Mouse (Mus musculus): Measurements from ENCODE around the gene Dbn1. TPM values are rescaled to one million over a fixed set of nuclear protein-coding genes. Genes with fewer than 3 reads are reported as not detected.

The Dbn1 gene
- total and polyA plus RNA-seq, 3 experiments, result 0.09 to 3.1 (median 0.59) TPM

DNA sequence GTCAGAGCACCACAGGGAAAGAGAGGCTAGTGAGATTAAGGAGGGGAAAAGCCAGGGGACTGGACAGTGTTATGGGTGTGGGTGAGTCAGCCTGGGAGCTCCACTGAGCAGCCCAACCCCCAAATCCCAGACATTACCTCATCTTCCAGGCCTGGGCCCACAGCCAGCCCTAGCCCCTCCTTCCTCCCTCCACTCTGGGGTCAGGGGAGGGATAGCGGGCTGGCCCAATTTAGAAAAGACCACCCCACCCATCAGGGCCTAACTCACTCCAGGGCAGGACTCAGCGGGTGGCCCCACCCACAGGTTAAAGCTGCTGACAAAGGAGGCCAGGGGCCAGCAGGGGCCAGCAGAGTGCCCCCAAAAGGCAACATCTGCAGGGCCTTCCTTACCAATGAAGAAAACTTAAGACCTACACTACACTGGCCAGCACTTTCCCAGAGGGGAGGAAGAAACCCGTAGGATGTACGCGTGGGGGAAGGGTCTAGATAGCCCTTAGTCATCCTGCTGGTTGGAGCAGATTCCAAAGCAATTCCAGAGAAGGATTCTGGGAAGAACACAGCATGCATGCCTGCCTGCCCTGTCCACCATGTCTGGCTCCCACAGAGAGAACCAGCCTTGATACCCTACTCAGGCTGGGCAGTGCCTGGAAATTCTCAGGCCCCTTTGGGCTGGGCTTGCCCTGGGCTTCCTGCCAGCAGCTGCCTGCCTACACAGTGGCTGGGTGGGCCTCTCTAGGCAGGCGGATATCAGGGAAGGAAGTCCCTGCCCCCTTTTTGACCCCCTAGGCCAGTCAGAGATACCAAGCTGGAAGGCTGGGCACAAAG lies 23.0 kb upstream of the Dbn1 start:
- no peak overlapping the region for H3K4me2 ChIP-seq (ENCODE audit: insufficient read depth, low read depth, poor library complexity, severe bottlenecking)
- dilution Hi-C loops (cut with MboI; ENCODE audit: extremely low pct_ligation_motif_present, extremely low pct_unique_long_range_greater_than_20kb, low sequenced_read_pairs), result no loop called here
- no peak for DNase-seq (ENCODE audit: extremely low read depth)
- H3K79me2 ChIP-seq (replicated peaks; ENCODE audit: control insufficient read depth, extremely low read depth, insufficient read depth, poor library complexity, severe bottlenecking), result no peaks in the 10 kb centered on the region
- H3K27ac ChIP-seq (ENCODE audit: insufficient read depth, low read depth), result no peak overlapping the region
- TF ChIP-seq MAFK (IDR thresholded peaks at IDR 0.05; ENCODE audit: insufficient replicate concordance, low read length) (no peak), CTCF (conservative IDR thresholded peaks at IDR 0.05 in 1 of 2, IDR thresholded peaks at IDR 0.05 in 1 of 2; ENCODE audit: low read depth in 2 of 2, low read length in 2 of 2) (peak in 1 of 2 experiments; percentile 42; a peak in 2 of 4 replicates)
- no peak overlapping the region for H3K4me3 ChIP-seq (replicated peaks in 1 of 3; ENCODE audit: low read depth in 2 of 3, low read length in 2 of 3, poor library complexity in 1 of 3)
- peaks cover 30 to 46% of the 10 kb centered on the region in 2 experiments for H3K36me3 ChIP-seq (replicated peaks in 1 of 2; ENCODE audit: control insufficient read depth in 1 of 2, insufficient read depth in 1 of 2, low read length in 1 of 2)
- peaks cover 24 to 38% of the 10 kb centered on the region in 2 experiments for H3K4me1 ChIP-seq (ENCODE audit: control insufficient read depth in 1 of 2, insufficient read depth in 2 of 2)
- in situ Hi-C loops (cut with MboI; ENCODE audit: low pct_ligation_motif_present, low pct_unique_long_range_greater_than_20kb, low sequenced_read_pairs), result no loop called here
- H3K9ac ChIP-seq (ENCODE audit: insufficient read depth, low read depth), result no peak overlapping the region
- no peaks in the 10 kb centered on the region for H3K9me3 ChIP-seq (replicated peaks; ENCODE audit: low read length)
- H3K27me3 ChIP-seq (replicated peaks), result peaks cover 11% of the 10 kb centered on the region

DNA sequence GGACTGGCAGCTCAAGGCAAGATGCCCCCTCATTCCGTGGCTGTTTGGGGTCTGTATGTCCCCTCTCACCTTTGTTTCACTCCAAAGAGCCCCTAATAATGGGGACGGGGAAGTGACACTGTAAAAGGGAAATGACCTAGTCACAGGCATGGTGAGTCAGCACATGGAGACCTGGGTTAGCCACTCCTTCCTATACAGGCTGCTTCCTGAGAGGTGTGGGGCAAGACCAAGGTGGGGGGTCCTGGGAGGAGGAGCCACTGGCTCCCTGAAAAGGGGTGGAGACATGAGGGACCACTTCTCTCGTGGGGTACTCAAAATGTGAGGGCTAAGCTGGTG lies 22.4 kb upstream of the Dbn1 start:
- H3K79me2 ChIP-seq (replicated peaks; ENCODE audit: control insufficient read depth, extremely low read depth, insufficient read depth, poor library complexity, severe bottlenecking), result no peaks in the 10 kb centered on the region
- H3K36me3 ChIP-seq (replicated peaks in 1 of 2; ENCODE audit: control insufficient read depth in 1 of 2, insufficient read depth in 1 of 2, low read length in 1 of 2), result peaks cover 34 to 51% of the 10 kb centered on the region in 2 experiments
- no peaks in the 10 kb centered on the region for H3K9me3 ChIP-seq (replicated peaks; ENCODE audit: low read length)
- H3K9ac ChIP-seq (ENCODE audit: insufficient read depth, low read depth), result no peak overlapping the region
- dilution Hi-C loops (cut with MboI; ENCODE audit: extremely low pct_ligation_motif_present, extremely low pct_unique_long_range_greater_than_20kb, low sequenced_read_pairs), result no loop called here
- in situ Hi-C loops (cut with MboI; ENCODE audit: low pct_ligation_motif_present, low pct_unique_long_range_greater_than_20kb, low sequenced_read_pairs), result no loop called here
- no peak overlapping the region for H3K27ac ChIP-seq (ENCODE audit: insufficient read depth, low read depth)
- H3K27me3 ChIP-seq (replicated peaks), result peaks cover 11% of the 10 kb centered on the region
- no peak overlapping the region for H3K4me3 ChIP-seq (replicated peaks in 1 of 3; ENCODE audit: low read depth in 2 of 3, low read length in 2 of 3, poor library complexity in 1 of 3)
- H3K4me1 ChIP-seq (ENCODE audit: control insufficient read depth in 1 of 2, insufficient read depth in 2 of 2), result peaks cover 24 to 38% of the 10 kb centered on the region in 2 experiments
- DNase-seq (ENCODE audit: extremely low read depth), result peak; percentile 41
- H3K4me2 ChIP-seq (ENCODE audit: insufficient read depth, low read depth, poor library complexity, severe bottlenecking), result no peak overlapping the region
- TF ChIP-seq POLR2A (IDR thresholded peaks at IDR 0.05; ENCODE audit: low read depth, low read length), result no peak
- no peak for TF ChIP-seq NELFE (IDR thresholded peaks at IDR 0.05; ENCODE audit: low read depth, low read length)
- no peak for TF ChIP-seq GABPA (IDR thresholded peaks at IDR 0.05; ENCODE audit: insufficient replicate concordance, low read depth, low read length)
- no peak for TF ChIP-seq USF2 (conservative IDR thresholded peaks at IDR 0.05; ENCODE audit: low read depth, low read length)
- no peak for TF ChIP-seq CHD1 (IDR thresholded peaks at IDR 0.05; ENCODE audit: low read depth, low read length)
- TF ChIP-seq TBP (conservative IDR thresholded peaks at IDR 0.05; ENCODE audit: low read depth, low read length), result no peak
- TF ChIP-seq USF1 (IDR thresholded peaks at IDR 0.05; ENCODE audit: low read depth, low read length), result no peak
- no peak for TF ChIP-seq ELF1 (IDR thresholded peaks at IDR 0.05; ENCODE audit: low read depth, low read length)
- no peak for TF ChIP-seq RCOR1 (conservative IDR thresholded peaks at IDR 0.05; ENCODE audit: low read depth, low read length)
- TF ChIP-seq E2F4 (IDR thresholded peaks at IDR 0.05; ENCODE audit: insufficient replicate concordance, low read depth, low read length), result no peak

DNA sequence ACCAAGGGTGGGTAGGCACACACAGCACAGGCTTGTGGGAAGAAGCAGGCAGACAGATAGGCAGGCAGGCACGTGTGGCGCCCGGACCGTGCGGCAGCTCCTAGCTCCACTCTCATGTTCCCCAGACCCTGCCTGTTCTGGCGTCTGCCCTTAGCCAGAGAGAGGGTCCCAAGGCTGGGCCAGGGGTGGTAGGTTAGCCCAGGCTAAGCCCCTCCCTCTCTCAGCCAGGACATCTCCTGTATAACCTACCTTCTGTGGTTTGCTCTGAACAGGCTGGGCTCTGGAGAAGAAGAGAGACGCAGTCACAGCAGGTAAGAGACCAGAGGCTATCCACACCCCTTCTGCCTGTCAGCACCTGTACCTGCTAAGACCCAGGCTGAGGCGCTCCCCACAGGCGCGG lies 20.6 kb upstream of the Dbn1 start:
- dilution Hi-C loops (cut with MboI; ENCODE audit: extremely low pct_ligation_motif_present, extremely low pct_unique_long_range_greater_than_20kb, low sequenced_read_pairs), result no loop called here
- Histone ChIP-seq H3K9ac (ENCODE audit: insufficient read depth, low read depth) (no peak overlapping the region), H3K4me1 (ENCODE audit: control insufficient read depth in 1 of 2, insufficient read depth in 2 of 2) (peaks cover 24 to 33% of the 10 kb centered on the region in 2 experiments), H3K27me3 (replicated peaks) (no peaks in the 10 kb centered on the region), H3K9me3 (replicated peaks; ENCODE audit: low read length) (no peaks in the 10 kb centered on the region), H3K4me3 (replicated peaks in 1 of 3; ENCODE audit: low read depth in 2 of 3, low read length in 2 of 3, poor library complexity in 1 of 3) (no peak overlapping the region), H3K27ac (ENCODE audit: insufficient read depth, low read depth) (no peak overlapping the region), H3K79me2 (replicated peaks; ENCODE audit: control insufficient read depth, extremely low read depth, insufficient read depth, poor library complexity, severe bottlenecking) (no peaks in the 10 kb centered on the region), H3K4me2 (ENCODE audit: insufficient read depth, low read depth, poor library complexity, severe bottlenecking) (no peak overlapping the region), H3K36me3 (replicated peaks in 1 of 2; ENCODE audit: control insufficient read depth in 1 of 2, insufficient read depth in 1 of 2, low read length in 1 of 2) (peaks cover 43 to 69% of the 10 kb centered on the region in 2 experiments)
- no peak for TF ChIP-seq MXI1 (IDR thresholded peaks at IDR 0.05; ENCODE audit: low read depth, low read length)
- no peak for DNase-seq (ENCODE audit: extremely low read depth)
- in situ Hi-C loops (cut with MboI; ENCODE audit: low pct_ligation_motif_present, low pct_unique_long_range_greater_than_20kb, low sequenced_read_pairs), result no loop called here
